Mouse (Mus musculus): ENCODE data around the gene Traf7. TPM values are rescaled to one million over a fixed set of nuclear protein-coding genes. Genes with fewer than 3 reads are reported as not detected.
A peak's percentile ranks its signal among the peaks of the same experiment; 100 is the strongest.

The Traf7 gene
- total and polyA plus RNA-seq, 3 experiments, result 121 to 261 TPM; not detected in 1

DNA sequence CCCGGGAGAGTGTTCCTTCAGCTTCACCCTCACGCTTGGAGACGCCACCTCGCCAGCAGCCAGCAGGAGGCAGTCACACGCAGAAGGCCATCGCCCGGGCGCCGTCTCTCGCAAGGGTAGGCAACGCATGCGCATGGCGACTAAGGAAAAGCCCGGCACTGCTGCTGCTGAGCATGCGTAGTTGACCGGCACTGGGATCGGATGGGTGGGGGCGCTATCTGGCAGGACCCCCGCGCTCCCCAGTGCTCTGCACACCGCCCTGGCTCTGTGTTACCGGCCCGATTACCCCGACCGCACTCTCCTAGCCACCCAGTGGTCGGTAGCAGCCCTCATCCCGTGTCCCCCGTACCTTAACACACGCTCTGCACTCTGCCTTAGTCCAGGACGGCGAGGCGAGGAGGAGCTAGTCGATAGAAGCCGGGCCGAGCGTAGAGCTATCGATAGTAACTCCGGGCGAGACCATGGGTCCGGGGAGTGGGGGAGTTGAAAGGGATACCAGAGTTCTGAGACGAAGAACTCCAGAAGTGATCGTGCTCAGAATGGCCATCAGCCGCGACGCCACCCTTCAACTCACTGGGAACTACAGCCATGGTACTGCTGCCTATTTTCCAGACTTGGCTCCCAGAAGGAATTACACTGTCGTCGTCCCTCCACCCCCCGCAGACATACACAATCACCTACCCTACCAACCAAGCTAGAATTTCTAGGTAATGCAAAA, 48.9 kb downstream of the Traf7 start, which contains the start of gene Mlst8 (continued):
- TF ChIP-seq EP300 (IDR thresholded peaks at IDR 0.05; ENCODE audit: low read depth in 1 of 2, low read length in 2 of 2) (peak in 1 of 2 experiments; percentile 30; a peak in 1 of 4 replicates), JUND (IDR thresholded peaks at IDR 0.05; ENCODE audit: low read depth, low read length) (no peak), MYB (IDR thresholded peaks at IDR 0.05; ENCODE audit: low read depth, low read length) (no peak), ETS1 (IDR thresholded peaks at IDR 0.05; ENCODE audit: low read depth, low read length) (0 out of 2 replicates have a peak, but pooled peaks have one; percentile 31), NRF1 (IDR thresholded peaks at IDR 0.05; ENCODE audit: insufficient read depth, low read depth, low read length, poor library complexity, severe bottlenecking) (peak; percentile 97), UBTF (IDR thresholded peaks at IDR 0.05; ENCODE audit: borderline replicate concordance, insufficient read depth, low read depth, low read length) (0 out of 2 replicates have a peak, but pooled peaks have one; percentile 41), ZNF384 (IDR thresholded peaks at IDR 0.05; ENCODE audit: low read depth, low read length) (no peak), HCFC1 (IDR thresholded peaks at IDR 0.05; ENCODE audit: low read depth, low read length) (peak; percentile 86), ZMIZ1 (IDR thresholded peaks at IDR 0.05; ENCODE audit: low read depth, low read length) (peak; percentile 81; the same call in 1 of the 2 replicates), POLR2AphosphoS2 (IDR thresholded peaks at IDR 0.05; ENCODE audit: low read length) (peak; percentile 97), RAD21 (IDR thresholded peaks at IDR 0.05; ENCODE audit: low read depth, low read length) (peak; percentile 38)

GRCm38 (mm10) chr17:24477985-24478600, 49.6 kb downstream of the Traf7 start:
- H3K4me1 ChIP-seq (ENCODE audit: control insufficient read depth in 1 of 2, insufficient read depth in 2 of 2, low read length in 2 of 2), result peaks cover 0 to 13% of the 10 kb centered on the region in 2 experiments; a peak in 3 of 4 replicates
- peaks cover 7% of the 10 kb centered on the region for H3K79me2 ChIP-seq (ENCODE audit: control insufficient read depth, insufficient read depth, low read length, poor library complexity)
- no peaks in the 10 kb centered on the region for H3K27me3 ChIP-seq (ENCODE audit: control insufficient read depth in 1 of 2, insufficient read depth in 2 of 2, low read length in 2 of 2)
- no peak for TF ChIP-seq ETS1 (IDR thresholded peaks at IDR 0.05; ENCODE audit: low read depth, low read length)
- TF ChIP-seq SIN3A (IDR thresholded peaks at IDR 0.05; ENCODE audit: low read length), result no peak
- peak overlapping the region; percentile 56 for H3K9ac ChIP-seq (ENCODE audit: control insufficient read depth, low read depth, low read length, poor library complexity, severe bottlenecking)
- H3K9me3 ChIP-seq (replicated peaks; ENCODE audit: insufficient read depth, low read length), result no peaks in the 10 kb centered on the region
- H3K4me3 ChIP-seq (ENCODE audit: control insufficient read depth in 1 of 2, insufficient read depth in 1 of 2, low read depth in 2 of 2, low read length in 2 of 2), result peak overlapping the region; percentile 53 to 77
- no peak overlapping the region for H3K27ac ChIP-seq (ENCODE audit: control insufficient read depth, low read depth, low read length)
- H3K36me3 ChIP-seq (ENCODE audit: control insufficient read depth in 1 of 2, insufficient read depth in 2 of 2, low read length in 2 of 2), result peaks cover 0 to 8% of the 10 kb centered on the region in 2 experiments; a peak in 2 of 4 replicates
- DNase-seq (ENCODE audit: low read depth, low spot score), result peak; percentile 34
